Mouse (Mus musculus) E14TG2a.4 (cell line): ENCODE results near the gene Got2.
"Not testable (repeated sequence)": the region's sequence is repeated elsewhere in the genome, so short reads cannot be mapped to it uniquely, and the experiment has no call there.

Experiments used
- H3K27me3 ChIP-seq: 2 replicates; pipeline ENCODE4 v1.6.1; 2014; ENCODE audit warnings: low read length, control low read depth; ENCODE audit not compliant: insufficient read depth
- H3K36me3 ChIP-seq: 2 replicates; pipeline ENCODE4 v1.6.1; 2014; ENCODE audit warnings: low read length, control low read depth; ENCODE audit not compliant: insufficient read depth
- H3K4me1 ChIP-seq: replicated peaks from 2 replicates; pipeline ENCODE4 v1.6.1; 2014; ENCODE audit warnings: low read depth, low read length, control low read depth
- H3K4me3 ChIP-seq: replicated peaks from 2 replicates; pipeline ENCODE4 v1.5.1; 2014; ENCODE audit warnings: mild to moderate bottlenecking, low read length
- H3K9me3 ChIP-seq: 2 replicates; pipeline ENCODE4 v1.6.1; 2014; ENCODE audit warnings: low read length, control low read depth
- CTCF ChIP-seq: conservative IDR thresholded peaks from 2 replicates; pipeline ENCODE4 v1.5.1; 2014; ENCODE audit warnings: low read length
- NANOG ChIP-seq: IDR thresholded peaks from 2 replicates; pipeline ENCODE4 v1.6.1; 2014; ENCODE audit warnings: borderline replicate concordance, low read length, mixed read lengths
- POU5F1 ChIP-seq: IDR thresholded peaks from 2 replicates; pipeline ENCODE4 v1.6.1; 2014; ENCODE audit warnings: low read length, borderline replicate concordance

Got2 gene

GRCm38 (mm10) chr8:95839289-95839688 is 49.1 kb downstream of the Got2 start:
- no peak for TF ChIP-seq CTCF
- TF ChIP-seq NANOG, result no peak
- no peak for TF ChIP-seq POU5F1
- Histone ChIP-seq H3K27me3 (no peaks in the 10 kb centered on the region), H3K9me3 (no peaks in the 10 kb centered on the region), H3K4me3 (no peak overlapping the region), H3K4me1 (peaks cover 57% of the 10 kb centered on the region), H3K36me3 (peaks cover 69% of the 10 kb centered on the region)

GRCm38 (mm10) chr8:95837266-95837665 is 51.1 kb downstream of the Got2 start:
- no peaks in the 10 kb centered on the region for H3K27me3 ChIP-seq
- no peak for TF ChIP-seq CTCF
- no peak for TF ChIP-seq NANOG
- TF ChIP-seq POU5F1, result no peak
- no peak overlapping the region for H3K4me3 ChIP-seq
- no peaks in the 10 kb centered on the region for H3K9me3 ChIP-seq
- peaks cover 50% of the 10 kb centered on the region for H3K36me3 ChIP-seq
- peaks cover 68% of the 10 kb centered on the region for H3K4me1 ChIP-seq

- peaks cover 37% of the 10 kb centered on the region for H3K36me3 ChIP-seq
- H3K9me3 ChIP-seq, result no peaks in the 10 kb centered on the region
- no peaks in the 10 kb centered on the region for H3K27me3 ChIP-seq
- H3K4me1 ChIP-seq, result peaks cover 68% of the 10 kb centered on the region
- TF ChIP-seq POU5F1, result no peak
- no peak for TF ChIP-seq CTCF
- no peak for TF ChIP-seq NANOG
- no peak overlapping the region for H3K4me3 ChIP-seq
Measured at GRCm38 (mm10) chr8:95835891-95836290, 52.5 kb downstream of the Got2 start.

GRCm38 (mm10) chr8:95833435-95833984 is 54.8 kb downstream of the Got2 start:
- no peaks in the 10 kb centered on the region for H3K9me3 ChIP-seq
- peaks cover 15% of the 10 kb centered on the region for H3K36me3 ChIP-seq
- TF ChIP-seq CTCF (no peak), POU5F1 (peak; percentile 68; the same call in 1 of the 2 replicates), NANOG (peak; percentile 47; the same call in 1 of the 2 replicates)
- peaks cover 84% of the 10 kb centered on the region for H3K4me1 ChIP-seq
- no peaks in the 10 kb centered on the region for H3K27me3 ChIP-seq
- peak overlapping the region; percentile 71 for H3K4me3 ChIP-seq

- Histone ChIP-seq H3K27me3 (no peaks in the 10 kb centered on the region), H3K4me1 (peaks cover 91% of the 10 kb centered on the region), H3K4me3 (peak overlapping the region; percentile 71), H3K36me3 (peaks cover 14% of the 10 kb centered on the region), H3K9me3 (no peaks in the 10 kb centered on the region)
- TF ChIP-seq POU5F1 (no peak), CTCF (peak; percentile 100)
Measured at GRCm38 (mm10) chr8:95832603-95833434, 55.5 kb downstream of the Got2 start.

GRCm38 (mm10) chr8:95830144-95830543 is 58.2 kb downstream of the Got2 start:
- 0 out of 2 replicates have a peak overlapping the region, but pooled peaks have one; percentile 11 for H3K4me3 ChIP-seq
- no peaks in the 10 kb centered on the region for H3K27me3 ChIP-seq
- no peak for TF ChIP-seq POU5F1
- no peaks in the 10 kb centered on the region for H3K9me3 ChIP-seq
- peaks cover 74% of the 10 kb centered on the region for H3K4me1 ChIP-seq
- H3K36me3 ChIP-seq, result no peaks in the 10 kb centered on the region

GRCm38 (mm10) chr8:95825162-95825561 is 63.2 kb downstream of the Got2 start, which contains the start of gene Sap18b:
TSS of gene Sap18b (plus strand) at chr8:95825346.
- H3K27me3 ChIP-seq, H3K36me3 ChIP-seq, H3K9me3 ChIP-seq: not testable (repeated sequence)
- Histone ChIP-seq H3K4me1 (peaks cover 60% of the 10 kb centered on the region), H3K4me3 (peak within 1 kb of the TSS; percentile 43; the same call in 1 of the 2 replicates)

GRCm38 (mm10) chr8:95822699-95823098 is 65.6 kb downstream of the Got2 start:
- no peaks in the 10 kb centered on the region for H3K9me3 ChIP-seq
- no peaks in the 10 kb centered on the region for H3K27me3 ChIP-seq
- no peak for TF ChIP-seq POU5F1
- no peak for TF ChIP-seq CTCF
- no peak for TF ChIP-seq NANOG
- H3K36me3 ChIP-seq, result no peaks in the 10 kb centered on the region
- no peak overlapping the region for H3K4me3 ChIP-seq
- peaks cover 54% of the 10 kb centered on the region for H3K4me1 ChIP-seq

- no peaks in the 10 kb centered on the region for H3K36me3 ChIP-seq
- H3K4me3 ChIP-seq, result no peak overlapping the region
- TF ChIP-seq CTCF (no peak), POU5F1 (no peak), NANOG (no peak)
- no peaks in the 10 kb centered on the region for H3K27me3 ChIP-seq
- H3K4me1 ChIP-seq, result peaks cover 55% of the 10 kb centered on the region
- H3K9me3 ChIP-seq, result no peaks in the 10 kb centered on the region
Measured at GRCm38 (mm10) chr8:95822096-95822495, 66.3 kb downstream of the Got2 start.
